Mouse (Mus musculus): ENCODE data around the gene Sh3bp2. TPM values are rescaled to one million over a fixed set of nuclear protein-coding genes. Genes with fewer than 3 reads are reported as not detected.
A peak's percentile ranks its signal among the peaks of the same experiment; 100 is the strongest.

The Sh3bp2 gene
- polyA plus RNA-seq, 1 experiment: 14.3 TPM

GRCm38 (mm10) chr5:34523958-34524485 lies 1.6 kb upstream of the Sh3bp2 start:
- Histone ChIP-seq H3ac (ENCODE audit: control insufficient read depth, insufficient read length) (no peak overlapping the region), H3K27me3 (ENCODE audit: control insufficient read depth, insufficient read depth, insufficient read length) (no peaks in the 10 kb centered on the region)
- TF ChIP-seq MYOD1 (IDR thresholded peaks at IDR 0.05; ENCODE audit: control insufficient read depth in 1 of 3, insufficient read length in 2 of 3, low read depth in 2 of 3) (no peak), USF1 (IDR thresholded peaks at IDR 0.05; ENCODE audit: low read depth) (no peak), TCF12 (IDR thresholded peaks at IDR 0.05; ENCODE audit: insufficient read depth, poor library complexity, severe bottlenecking) (no peak), MYOG (IDR thresholded peaks at IDR 0.05; ENCODE audit: control insufficient read depth in 1 of 3, insufficient read depth in 1 of 3, insufficient read length in 2 of 3, low read depth in 2 of 3) (no peak), MAX (IDR thresholded peaks at IDR 0.05; ENCODE audit: low read depth) (no peak), POLR2A (IDR thresholded peaks at IDR 0.05; ENCODE audit: insufficient read length, low read depth) (no peak), E2F4 (IDR thresholded peaks at IDR 0.05; ENCODE audit: insufficient read depth) (no peak), CEBPB (IDR thresholded peaks at IDR 0.05; ENCODE audit: insufficient read depth, poor library complexity, severe bottlenecking) (no peak), SRF (IDR thresholded peaks at IDR 0.05; ENCODE audit: control insufficient read depth, insufficient read length, low read depth) (no peak), POLR2AphosphoS2 (IDR thresholded peaks at IDR 0.05; ENCODE audit: insufficient read length, low read depth) (no peak), REST (IDR thresholded peaks at IDR 0.05; ENCODE audit: insufficient read depth, insufficient read length) (no peak), TCF3 (IDR thresholded peaks at IDR 0.05; ENCODE audit: insufficient read length, low read depth) (no peak)

GRCm38 (mm10) chr5:34524511-34524910 lies 1.1 kb upstream of the Sh3bp2 start:
- no peak for TF ChIP-seq MYOG (IDR thresholded peaks at IDR 0.05; ENCODE audit: control insufficient read depth in 1 of 3, insufficient read depth in 1 of 3, insufficient read length in 2 of 3, low read depth in 2 of 3)
- TF ChIP-seq TCF12 (IDR thresholded peaks at IDR 0.05; ENCODE audit: insufficient read depth, poor library complexity, severe bottlenecking): no peak
- TF ChIP-seq E2F4 (IDR thresholded peaks at IDR 0.05; ENCODE audit: insufficient read depth): no peak
- TF ChIP-seq POLR2A (IDR thresholded peaks at IDR 0.05; ENCODE audit: insufficient read length, low read depth): no peak
- no peak for TF ChIP-seq POLR2AphosphoS2 (IDR thresholded peaks at IDR 0.05; ENCODE audit: insufficient read length, low read depth)
- TF ChIP-seq MAX (IDR thresholded peaks at IDR 0.05; ENCODE audit: low read depth): no peak
- TF ChIP-seq TCF3 (IDR thresholded peaks at IDR 0.05; ENCODE audit: insufficient read length, low read depth): no peak
- no peak for TF ChIP-seq REST (IDR thresholded peaks at IDR 0.05; ENCODE audit: insufficient read depth, insufficient read length)
- TF ChIP-seq SRF (IDR thresholded peaks at IDR 0.05; ENCODE audit: control insufficient read depth, insufficient read length, low read depth): no peak
- TF ChIP-seq CEBPB (IDR thresholded peaks at IDR 0.05; ENCODE audit: insufficient read depth, poor library complexity, severe bottlenecking): no peak
- no peak for TF ChIP-seq USF1 (IDR thresholded peaks at IDR 0.05; ENCODE audit: low read depth)
- no peaks in the 10 kb centered on the region for H3K27me3 ChIP-seq (ENCODE audit: control insufficient read depth, insufficient read depth, insufficient read length)
- H3K79me2 ChIP-seq (ENCODE audit: control insufficient read depth, insufficient read depth): peaks cover 28% of the 10 kb centered on the region
- H3K36me3 ChIP-seq (ENCODE audit: control insufficient read depth, insufficient read depth): no peaks in the 10 kb centered on the region
- H3ac ChIP-seq (ENCODE audit: control insufficient read depth, insufficient read length): no peak overlapping the region
- H3K4me2 ChIP-seq (ENCODE audit: low read depth): no peak overlapping the region
- H3K4me3 ChIP-seq: no peak overlapping the region

More at GRCm38 (mm10) chr5:34523958-34524485, 1.6 kb upstream of the Sh3bp2 start:
- no peak overlapping the region for H3K4me3 ChIP-seq
- no peaks in the 10 kb centered on the region for H3K36me3 ChIP-seq (ENCODE audit: control insufficient read depth, insufficient read depth)
- H3K4me2 ChIP-seq (ENCODE audit: low read depth): no peak overlapping the region
- H3K79me2 ChIP-seq (ENCODE audit: control insufficient read depth, insufficient read depth): peaks cover 28% of the 10 kb centered on the region

DNA sequence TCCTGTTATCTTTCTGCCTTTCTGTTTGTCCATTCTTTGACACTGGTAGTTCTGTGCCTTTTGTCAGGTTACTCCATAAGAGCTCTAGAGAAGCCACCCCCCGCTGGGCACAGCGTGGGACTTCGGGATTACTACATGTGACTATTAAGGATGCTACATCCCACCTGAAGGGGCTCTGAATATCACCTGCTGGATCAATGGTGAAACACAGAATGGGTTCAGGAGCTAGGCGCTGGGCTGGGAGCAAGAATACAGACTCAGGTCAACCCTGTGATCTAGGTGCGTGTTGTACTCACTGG lies 788 bp downstream of the Sh3bp2 start:
- TF ChIP-seq USF1 (IDR thresholded peaks at IDR 0.05; ENCODE audit: low read depth) (no peak), CEBPB (IDR thresholded peaks at IDR 0.05; ENCODE audit: insufficient read depth, poor library complexity, severe bottlenecking) (no peak), MYOG (IDR thresholded peaks at IDR 0.05; ENCODE audit: control insufficient read depth in 1 of 3, insufficient read depth in 1 of 3, insufficient read length in 2 of 3, low read depth in 2 of 3) (no peak), MYOD1 (IDR thresholded peaks at IDR 0.05; ENCODE audit: control insufficient read depth in 1 of 3, insufficient read length in 2 of 3, low read depth in 2 of 3) (no peak), TCF3 (IDR thresholded peaks at IDR 0.05; ENCODE audit: insufficient read length, low read depth) (no peak), POLR2AphosphoS2 (IDR thresholded peaks at IDR 0.05; ENCODE audit: insufficient read length, low read depth) (no peak), MAX (IDR thresholded peaks at IDR 0.05; ENCODE audit: low read depth) (no peak), E2F4 (IDR thresholded peaks at IDR 0.05; ENCODE audit: insufficient read depth) (no peak), REST (IDR thresholded peaks at IDR 0.05; ENCODE audit: insufficient read depth, insufficient read length) (no peak)
- peak overlapping the region; percentile 98 for H3K4me2 ChIP-seq (ENCODE audit: low read depth)
- no peaks in the 10 kb centered on the region for H3K27me3 ChIP-seq (ENCODE audit: control insufficient read depth, insufficient read depth, insufficient read length)

GRCm38 (mm10) chr5:34527352-34527751 lies 1.7 kb downstream of the Sh3bp2 start:
- no peaks in the 10 kb centered on the region for H3K36me3 ChIP-seq (ENCODE audit: control insufficient read depth, insufficient read depth)
- H3K27me3 ChIP-seq (ENCODE audit: control insufficient read depth, insufficient read depth, insufficient read length): no peaks in the 10 kb centered on the region
- TF ChIP-seq TCF12 (IDR thresholded peaks at IDR 0.05; ENCODE audit: insufficient read depth, poor library complexity, severe bottlenecking): no peak
- peak overlapping the region; percentile 69 for H3K4me3 ChIP-seq
- no peak overlapping the region for H3ac ChIP-seq (ENCODE audit: control insufficient read depth, insufficient read length)
- peaks cover 41% of the 10 kb centered on the region for H3K79me2 ChIP-seq (ENCODE audit: control insufficient read depth, insufficient read depth)
- peak overlapping the region; percentile 98 for H3K4me2 ChIP-seq (ENCODE audit: low read depth)

More for the DNA sequence above, 788 bp downstream of the Sh3bp2 start:
- no peaks in the 10 kb centered on the region for H3K36me3 ChIP-seq (ENCODE audit: control insufficient read depth, insufficient read depth)
- H3K4me3 ChIP-seq: peak overlapping the region; percentile 69
- peak overlapping the region; percentile 28 for H3ac ChIP-seq (ENCODE audit: control insufficient read depth, insufficient read length)
- peaks cover 31% of the 10 kb centered on the region for H3K79me2 ChIP-seq (ENCODE audit: control insufficient read depth, insufficient read depth)

DNA sequence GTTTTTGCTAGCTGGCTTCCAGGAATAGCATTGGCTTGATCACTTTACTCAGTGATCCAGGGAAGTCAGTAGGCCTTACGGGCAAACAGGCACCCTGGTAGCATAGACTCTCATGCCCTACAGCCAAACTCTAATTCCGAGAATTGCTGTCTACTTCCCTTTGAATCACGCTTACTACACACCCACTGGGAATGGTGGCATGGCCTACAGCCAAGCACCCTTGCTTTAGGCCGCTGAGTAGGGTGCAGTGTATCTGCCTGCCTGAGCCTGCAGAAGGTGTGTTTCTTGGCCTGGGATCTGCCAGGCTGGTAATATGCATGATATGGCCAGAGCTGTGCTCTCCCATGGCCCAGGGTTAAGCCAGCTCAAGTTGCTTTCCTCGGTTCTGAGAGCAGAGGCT lies 3.1 kb downstream of the Sh3bp2 start:
- no peaks in the 10 kb centered on the region for H3K36me3 ChIP-seq (ENCODE audit: control insufficient read depth, insufficient read depth)
- H3K4me3 ChIP-seq: no peak overlapping the region
- H3K79me2 ChIP-seq (ENCODE audit: control insufficient read depth, insufficient read depth): peaks cover 49% of the 10 kb centered on the region
- no peaks in the 10 kb centered on the region for H3K27me3 ChIP-seq (ENCODE audit: control insufficient read depth, insufficient read depth, insufficient read length)
- H3ac ChIP-seq (ENCODE audit: control insufficient read depth, insufficient read length): no peak overlapping the region
- peak overlapping the region; percentile 98 for H3K4me2 ChIP-seq (ENCODE audit: low read depth)
- no peak for TF ChIP-seq E2F4 (IDR thresholded peaks at IDR 0.05; ENCODE audit: insufficient read depth)
- no peak for TF ChIP-seq USF1 (IDR thresholded peaks at IDR 0.05; ENCODE audit: low read depth)
- TF ChIP-seq MYOG (IDR thresholded peaks at IDR 0.05; ENCODE audit: control insufficient read depth in 1 of 3, insufficient read depth in 1 of 3, insufficient read length in 2 of 3, low read depth in 2 of 3): no peak
- TF ChIP-seq TCF12 (IDR thresholded peaks at IDR 0.05; ENCODE audit: insufficient read depth, poor library complexity, severe bottlenecking): no peak
- no peak for TF ChIP-seq POLR2A (IDR thresholded peaks at IDR 0.05; ENCODE audit: insufficient read length, low read depth)
- TF ChIP-seq POLR2AphosphoS2 (IDR thresholded peaks at IDR 0.05; ENCODE audit: insufficient read length, low read depth): no peak
- TF ChIP-seq CEBPB (IDR thresholded peaks at IDR 0.05; ENCODE audit: insufficient read depth, poor library complexity, severe bottlenecking): no peak
- TF ChIP-seq MYOD1 (IDR thresholded peaks at IDR 0.05; ENCODE audit: control insufficient read depth in 1 of 3, insufficient read length in 2 of 3, low read depth in 2 of 3): no peak
- TF ChIP-seq REST (IDR thresholded peaks at IDR 0.05; ENCODE audit: insufficient read depth, insufficient read length): no peak
- TF ChIP-seq TCF3 (IDR thresholded peaks at IDR 0.05; ENCODE audit: insufficient read length, low read depth): no peak
- TF ChIP-seq MAX (IDR thresholded peaks at IDR 0.05; ENCODE audit: low read depth): no peak
- TF ChIP-seq SRF (IDR thresholded peaks at IDR 0.05; ENCODE audit: control insufficient read depth, insufficient read length, low read depth): no peak
